Mouse (Mus musculus) ES-Bruce4 (cell line): Measurements from ENCODE around the gene 0610037L13Rik. TPM values are rescaled to one million over a fixed set of nuclear protein-coding genes. Genes with fewer than 3 reads are reported as not detected.

Source experiments
- H3K27ac ChIP-seq: 2 replicates; pipeline ENCODE4 v1.5.1; 2012; ENCODE audit warnings: low read length, inconsistent platforms; ENCODE audit not compliant: insufficient read depth
- H3K27me3 ChIP-seq: 2 replicates; pipeline ENCODE4 v1.6.1; 2012; ENCODE audit warnings: mild to moderate bottlenecking, low read length, inconsistent platforms; ENCODE audit not compliant: control insufficient read depth, poor library complexity, insufficient read depth, severe bottlenecking
- H3K36me3 ChIP-seq: 2 replicates; pipeline ENCODE4 v1.6.1; 2012; ENCODE audit warnings: inconsistent platforms, mild to moderate bottlenecking, low read length, moderate library complexity; ENCODE audit not compliant: control insufficient read depth, poor library complexity, insufficient read depth, severe bottlenecking
- H3K4me1 ChIP-seq: one replicate; pipeline ENCODE4 v1.8.1; 2011; ENCODE audit warnings: low read length; ENCODE audit not compliant: control insufficient read depth, insufficient read depth
- H3K4me3 ChIP-seq: 2 replicates; pipeline ENCODE4 v1.5.1; 2011; ENCODE audit warnings: low read depth, mild to moderate bottlenecking, low read length
- H3K9ac ChIP-seq: 2 replicates; pipeline ENCODE4 v1.6.1; 2012; ENCODE audit warnings: low read depth, mild to moderate bottlenecking, inconsistent platforms; ENCODE audit not compliant: poor library complexity, severe bottlenecking
- H3K9me3 ChIP-seq: replicated peaks from 2 replicates; pipeline ENCODE4 v1.6.1; 2012; ENCODE audit warnings: mild to moderate bottlenecking, low read length, inconsistent platforms; ENCODE audit not compliant: control insufficient read depth, poor library complexity, insufficient read depth, severe bottlenecking
- CTCF ChIP-seq: IDR thresholded peaks from one replicate; pipeline ENCODE4 v1.8.1; 2011; ENCODE audit warnings: low read depth, low read length
- EP300 ChIP-seq: IDR thresholded peaks from 2 replicates; pipeline ENCODE4 v1.6.1; 2011; ENCODE audit warnings: low read depth, low read length; ENCODE audit not compliant: insufficient read depth
- POLR2A ChIP-seq: IDR thresholded peaks from one replicate; pipeline ENCODE4 v1.8.1; 2011; ENCODE audit warnings: low read length; ENCODE audit not compliant: insufficient read depth
- polyA plus RNA-seq: library from polyadenylated mRNA; stranded (reverse); fragments of >200 nt; gene quantifications from 2 replicates; pipeline ENCODE4 v1.2.4, GENCODE M21; 2011; ENCODE audit warnings: low read depth; ENCODE audit not compliant: missing spikeins, insufficient read depth, insufficient read length

The 0610037L13Rik gene
- polyA plus RNA-seq, 1 experiment = 71.8 TPM

DNA sequence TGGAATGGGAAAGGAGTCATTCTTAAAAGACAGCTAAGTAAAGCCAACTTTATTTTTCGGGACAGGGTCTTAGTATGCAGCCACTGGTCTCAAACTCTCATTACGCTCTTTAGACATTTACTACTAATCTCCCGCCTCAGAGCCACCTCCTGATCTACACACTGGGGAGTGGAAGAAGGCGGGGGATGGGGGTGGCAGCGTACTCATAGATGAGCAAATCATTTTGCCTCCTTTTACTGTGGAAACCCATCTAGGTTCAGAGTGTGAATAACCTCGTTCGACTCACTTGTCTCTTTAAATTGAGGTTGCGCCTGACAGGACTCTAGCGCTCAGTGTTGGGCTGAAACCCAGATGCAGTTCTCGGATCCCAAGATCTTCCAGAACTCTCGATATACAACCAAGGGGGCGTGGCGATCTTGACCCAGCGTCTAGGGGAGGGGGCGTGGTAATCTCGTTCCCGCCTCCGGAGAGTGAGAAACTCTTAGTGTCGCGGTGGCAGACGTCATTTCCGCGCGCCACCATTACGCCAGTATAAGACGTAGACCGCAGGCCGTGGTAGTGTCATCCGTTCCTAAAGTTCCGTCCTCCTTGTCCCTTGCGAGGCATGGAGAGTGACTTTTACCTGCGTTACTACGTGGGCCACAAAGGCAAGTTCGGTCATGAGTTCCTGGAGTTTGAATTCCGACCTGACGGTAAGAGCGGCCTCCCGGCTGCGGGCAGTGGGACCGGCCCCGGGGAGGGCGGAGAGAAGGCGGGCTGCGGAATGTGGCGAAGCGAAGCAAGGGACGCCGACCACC is 10.2 kb upstream of the 0610037L13Rik start, which contains the start of gene Magoh:
Magoh (plus strand) TSS at position 502 of the 797 bp plus-strand sequence.
- H3K4me1 ChIP-seq = no peaks in the 10 kb centered on the region
- no peaks in the 10 kb centered on the region for H3K9me3 ChIP-seq
- H3K36me3 ChIP-seq = peaks cover 24% of the 10 kb centered on the region
- peak within 1 kb of the TSS; percentile 38 for H3K9ac ChIP-seq
- no peak within 1 kb of the TSS for H3K27ac ChIP-seq
- TF ChIP-seq POLR2A (peak; percentile 64), EP300 (no peak)
- H3K27me3 ChIP-seq = no peaks in the 10 kb centered on the region
- peak within 1 kb of the TSS; percentile 86 for H3K4me3 ChIP-seq

DNA sequence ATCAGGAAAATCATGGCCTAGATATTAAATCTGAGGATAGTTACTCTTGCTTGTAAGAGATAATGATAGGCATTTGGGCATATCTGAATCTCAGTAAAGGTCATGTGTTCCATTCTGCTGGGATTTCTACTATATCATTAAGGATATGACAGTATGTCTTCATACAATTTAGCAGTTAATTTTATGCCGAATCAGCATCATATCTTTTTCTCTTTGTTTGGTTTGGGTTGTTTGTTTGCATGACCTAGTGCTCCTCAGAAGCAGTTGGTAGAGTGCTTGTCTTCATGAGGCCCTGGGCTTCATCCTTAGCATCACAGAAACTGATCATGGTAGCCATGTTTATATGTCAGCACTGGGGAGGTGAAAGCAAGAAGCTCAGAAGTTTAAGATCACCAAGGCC is 8.0 kb upstream of the 0610037L13Rik start:
- peaks cover 37% of the 10 kb centered on the region for H3K36me3 ChIP-seq
- no peaks in the 10 kb centered on the region for H3K27me3 ChIP-seq
- TF ChIP-seq CTCF (no peak), EP300 (no peak), POLR2A (no peak)
- no peaks in the 10 kb centered on the region for H3K4me1 ChIP-seq
- no peaks in the 10 kb centered on the region for H3K9me3 ChIP-seq
- no peak overlapping the region for H3K27ac ChIP-seq
- no peak overlapping the region for H3K9ac ChIP-seq
- H3K4me3 ChIP-seq = no peak overlapping the region

DNA sequence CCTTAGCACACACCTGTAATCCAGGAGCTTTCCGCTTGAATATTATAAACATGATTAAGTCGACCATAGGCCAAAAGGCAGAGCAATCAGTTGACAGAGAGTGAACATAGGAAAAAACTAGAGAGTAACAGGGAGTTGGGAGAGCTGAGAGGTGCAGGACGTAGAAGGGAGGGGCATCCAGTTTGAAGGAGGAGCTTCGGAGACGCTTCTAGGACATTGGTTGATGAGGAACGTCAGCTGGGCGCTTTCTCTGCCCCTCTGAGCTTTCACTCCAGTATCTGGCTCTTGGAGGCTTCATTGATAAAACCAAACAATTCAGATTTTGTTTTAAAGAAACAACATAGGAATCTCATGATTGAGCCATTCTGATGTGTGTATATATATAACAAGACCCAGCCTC is 3.2 kb upstream of the 0610037L13Rik start:
- TF ChIP-seq CTCF = no peak
- TF ChIP-seq EP300 = no peak
- no peak for TF ChIP-seq POLR2A
- Histone ChIP-seq H3K4me1 (peaks cover 2% of the 10 kb centered on the region), H3K9ac (no peak overlapping the region), H3K36me3 (peaks cover 42% of the 10 kb centered on the region), H3K27ac (no peak overlapping the region), H3K27me3 (no peaks in the 10 kb centered on the region), H3K4me3 (no peak overlapping the region), H3K9me3 (no peaks in the 10 kb centered on the region)

DNA sequence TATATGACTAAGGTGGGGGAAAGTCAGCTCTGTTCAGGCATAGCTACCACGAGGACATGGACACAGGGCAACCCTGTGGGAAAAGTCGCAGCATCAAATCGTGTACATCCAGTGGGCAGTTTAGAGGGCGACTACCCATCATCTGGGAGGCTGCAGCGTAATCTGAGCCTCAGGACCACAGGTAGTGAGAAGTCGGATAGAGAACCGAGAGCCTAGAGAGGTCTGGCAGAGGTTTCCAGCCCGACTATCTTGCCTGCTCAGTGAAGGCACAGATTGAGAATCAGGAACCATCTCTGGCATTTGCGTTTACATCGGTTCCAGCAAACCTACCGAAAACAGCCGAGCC is 255 bp upstream of the 0610037L13Rik start:
- Histone ChIP-seq H3K9ac (peak overlapping the region; percentile 61), H3K9me3 (no peaks in the 10 kb centered on the region), H3K36me3 (peaks cover 25% of the 10 kb centered on the region), H3K27me3 (no peaks in the 10 kb centered on the region), H3K4me3 (peak overlapping the region; percentile 88), H3K27ac (peak overlapping the region; percentile 62), H3K4me1 (peaks cover 2% of the 10 kb centered on the region)
- TF ChIP-seq POLR2A (no peak), CTCF (no peak), EP300 (no peak)

DNA sequence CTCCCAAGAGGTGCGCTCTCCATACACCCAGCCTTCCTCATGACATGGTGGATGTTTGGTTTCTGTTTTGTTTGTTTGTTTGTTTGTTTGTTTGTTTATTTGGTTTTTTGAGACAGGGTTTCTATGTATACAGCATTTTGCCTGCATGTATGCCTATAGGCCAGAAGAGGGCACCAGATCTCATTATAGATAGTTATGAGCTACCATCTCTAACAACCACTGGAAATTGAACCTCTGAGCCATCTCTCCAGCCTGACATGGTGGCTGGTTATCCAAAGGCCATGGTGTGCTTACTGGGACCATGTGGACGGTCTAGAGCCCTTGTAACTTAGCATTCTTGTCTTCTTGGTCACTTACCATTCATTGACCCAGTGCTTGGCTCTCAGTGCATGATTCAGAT is 3.0 kb downstream of the 0610037L13Rik start:
- Histone ChIP-seq H3K27ac (no peak overlapping the region), H3K4me3 (no peak overlapping the region), H3K4me1 (peaks cover 2% of the 10 kb centered on the region), H3K9me3 (no peaks in the 10 kb centered on the region), H3K36me3 (peaks cover 15% of the 10 kb centered on the region), H3K27me3 (no peaks in the 10 kb centered on the region), H3K9ac (no peak overlapping the region)
- TF ChIP-seq CTCF = peak; percentile 13
- no peak for TF ChIP-seq POLR2A
- no peak for TF ChIP-seq EP300

DNA sequence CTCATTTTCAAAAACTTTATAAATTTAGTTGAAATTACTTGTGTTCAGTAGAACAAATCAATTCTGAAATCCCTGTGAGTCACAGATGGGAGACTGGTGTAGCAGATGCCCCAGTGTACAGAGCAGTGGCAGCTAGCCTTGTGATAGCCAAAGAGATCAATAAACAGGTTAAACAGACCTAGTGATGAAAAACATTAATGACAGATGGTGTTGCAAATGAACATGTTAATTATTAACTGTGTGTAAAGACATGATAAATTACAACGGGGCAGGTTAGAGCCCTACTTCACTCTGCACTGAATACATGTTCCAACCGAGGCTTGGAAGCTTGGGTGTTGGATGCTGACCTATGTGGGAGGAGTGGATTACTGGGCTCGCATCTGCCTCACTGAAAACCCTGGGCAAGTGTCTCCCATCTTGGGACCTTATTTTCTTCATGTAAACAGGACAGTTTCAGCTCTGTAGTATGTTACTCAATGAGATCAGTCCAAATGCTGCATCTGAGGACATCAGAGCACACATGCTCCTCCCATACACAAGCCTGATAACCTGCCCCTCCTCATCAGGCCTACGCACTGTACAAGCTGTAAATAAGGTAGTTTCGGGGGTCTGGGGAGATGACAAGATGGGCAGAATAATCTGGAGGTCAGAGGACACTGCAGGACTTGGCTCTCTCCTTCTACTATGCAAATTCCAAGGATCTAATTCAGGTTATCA is 9.8 kb downstream of the 0610037L13Rik start:
- Histone ChIP-seq H3K36me3 (peaks cover 8% of the 10 kb centered on the region), H3K4me1 (no peaks in the 10 kb centered on the region), H3K9me3 (no peaks in the 10 kb centered on the region), H3K4me3 (no peak overlapping the region), H3K27me3 (no peaks in the 10 kb centered on the region), H3K27ac (no peak overlapping the region), H3K9ac (no peak overlapping the region)
- no peak for TF ChIP-seq CTCF
- TF ChIP-seq EP300 = no peak
- TF ChIP-seq POLR2A = no peak
